Mouse (Mus musculus): ENCODE results near the gene Lrp5.

DNA sequence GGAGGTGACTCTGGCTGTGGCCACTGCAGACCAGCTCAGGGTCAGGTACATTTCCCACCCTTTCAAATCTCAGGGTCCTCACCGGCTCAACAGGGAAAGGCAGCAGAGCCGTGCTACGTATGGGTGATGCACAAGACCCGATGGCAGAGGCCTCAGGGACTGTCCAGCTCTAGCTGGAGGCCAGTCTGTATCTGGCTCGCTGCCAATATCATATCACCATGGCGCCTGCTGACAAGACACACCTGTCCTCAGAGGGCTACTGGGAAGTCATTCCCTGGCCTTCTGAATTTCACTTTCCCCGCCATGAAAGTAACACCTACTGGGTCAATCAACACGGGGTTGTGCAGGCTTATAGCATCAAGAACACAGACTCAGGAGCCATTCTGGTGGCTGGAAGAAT is 74.6 kb downstream of the Lrp5 start:
- TF ChIP-seq POLR2A (IDR thresholded peaks at IDR 0.05; ENCODE audit: borderline replicate concordance, control insufficient read depth, low read depth, low read length) (no peak), CTCF (IDR thresholded peaks at IDR 0.05; ENCODE audit: control insufficient read depth, insufficient read depth, low read length) (no peak)
